Mouse (Mus musculus) thymus, postnatal 25 days (tissue): ENCODE measurements around the gene Cbx4.

Source experiments
- DNase-seq: peaks from one replicate; pipeline ENCODE4 v3.0.0; 2022

Cbx4 gene

GRCm38 (mm10) chr11:119086144-119086971 lies at the start of gene Cbx4:
TSS of gene Cbx4 (minus strand) at chr11:119086221.
- DNase-seq: peak; percentile 92

- DNase-seq: peak; percentile 23
These were observed 48.6 kb upstream of the Cbx4 start for GRCm38 (mm10) chr11:119134586-119134985.

- DNase-seq: peak; percentile 63
These were observed 47.6 kb upstream of the Cbx4 start for GRCm38 (mm10) chr11:119133437-119134221.

GRCm38 (mm10) chr11:119132198-119133035 lies 46.4 kb upstream of the Cbx4 start:
- no peak for DNase-seq

GRCm38 (mm10) chr11:119130081-119130765 lies 44.2 kb upstream of the Cbx4 start:
- no peak for DNase-seq

GRCm38 (mm10) chr11:119129281-119130058 lies 43.4 kb upstream of the Cbx4 start:
- no peak for DNase-seq

- DNase-seq: no peak
These were observed 42.8 kb upstream of the Cbx4 start for GRCm38 (mm10) chr11:119128668-119129280.

GRCm38 (mm10) chr11:119127686-119128473 lies 41.9 kb upstream of the Cbx4 start:
- peak; percentile 24 for DNase-seq

GRCm38 (mm10) chr11:119127147-119127546 lies 41.1 kb upstream of the Cbx4 start:
- DNase-seq: no peak

GRCm38 (mm10) chr11:119125929-119126861 lies 40.2 kb upstream of the Cbx4 start:
- no peak for DNase-seq

- no peak for DNase-seq
These were observed 38.5 kb upstream of the Cbx4 start for GRCm38 (mm10) chr11:119124536-119124935.

GRCm38 (mm10) chr11:119123522-119124319 lies 37.7 kb upstream of the Cbx4 start:
- DNase-seq: no peak

GRCm38 (mm10) chr11:119122396-119122795 lies 36.4 kb upstream of the Cbx4 start:
- DNase-seq: no peak

GRCm38 (mm10) chr11:119118905-119119304 lies 32.9 kb upstream of the Cbx4 start:
- DNase-seq: no peak

- DNase-seq: no peak
These were observed 31.9 kb upstream of the Cbx4 start for GRCm38 (mm10) chr11:119117945-119118344.

GRCm38 (mm10) chr11:119116992-119117391 lies 31.0 kb upstream of the Cbx4 start:
- DNase-seq: no peak

- DNase-seq: no peak
These were observed 26.7 kb upstream of the Cbx4 start for GRCm38 (mm10) chr11:119112721-119113120.

GRCm38 (mm10) chr11:119111345-119111744 lies 25.3 kb upstream of the Cbx4 start:
- peak; percentile 25 for DNase-seq
